Mouse (Mus musculus): ENCODE data around the gene Gpr37l1. TPM values are rescaled to one million over a fixed set of nuclear protein-coding genes. Genes with fewer than 3 reads are reported as not detected.
A peak's percentile ranks its signal among the peaks of the same experiment; 100 is the strongest.

The Gpr37l1 gene
- polyA plus RNA-seq, 1 experiment from 2014 or later, result not detected

DNA sequence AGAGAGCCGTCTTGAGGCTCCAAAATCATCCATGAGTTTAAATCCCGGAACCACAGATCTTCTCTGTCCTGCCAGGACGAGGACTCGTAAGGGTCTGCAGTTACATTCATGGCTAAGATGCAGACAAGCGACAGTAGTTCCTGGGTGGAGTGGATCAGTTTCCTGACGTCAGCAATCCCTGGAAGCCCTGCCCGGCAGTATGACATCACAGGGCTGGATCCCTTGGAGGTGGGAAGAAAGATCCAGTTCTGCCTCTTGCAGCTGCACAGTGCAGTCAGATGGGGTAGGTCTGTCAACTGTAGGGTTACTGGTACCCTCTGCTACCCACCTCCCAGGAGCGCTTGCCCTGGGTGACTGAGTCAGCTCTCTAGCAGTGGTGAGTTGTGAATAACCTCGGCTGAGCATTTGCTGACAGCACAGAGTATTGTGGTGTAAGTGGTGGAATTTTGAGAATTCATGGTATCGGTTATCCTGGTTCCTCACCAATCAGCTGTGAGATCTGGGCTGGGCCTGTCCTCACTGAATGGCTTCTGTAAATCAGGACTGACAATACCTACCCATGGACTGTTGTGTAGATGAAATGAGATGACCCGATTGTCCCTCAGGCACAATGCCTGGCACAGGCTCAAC lies 16.6 kb upstream of the Gpr37l1 start:
- H3K4me2 ChIP-seq (replicated peaks; ENCODE audit: low read depth, low read length), result no peak overlapping the region
- no peaks in the 10 kb centered on the region for H3K27me3 ChIP-seq (ENCODE audit: control insufficient read depth, insufficient read depth, low read length)
- H3K27ac ChIP-seq (ENCODE audit: low read depth, low read length), result no peak overlapping the region
- ATAC-seq (ENCODE audit: low FRiP score, low TSS enrichment), result no peak
- no peaks in the 10 kb centered on the region for H3K36me3 ChIP-seq (ENCODE audit: control insufficient read depth, insufficient read depth, low read length)
- H3K4me1 ChIP-seq (ENCODE audit: control insufficient read depth, insufficient read depth, low read length), result peaks cover 10% of the 10 kb centered on the region; the same call in 1 of the 2 replicates
- no peak overlapping the region for H3K4me3 ChIP-seq (ENCODE audit: low read length)
- H3K9me3 ChIP-seq (ENCODE audit: control insufficient read depth, low read length), result no peaks in the 10 kb centered on the region
- WGBS, result 67% methylated on average over 11 of the region's 11 CpGs
- no peak overlapping the region for H3K9ac ChIP-seq (ENCODE audit: low read depth, low read length)

- Histone ChIP-seq H3K9ac (ENCODE audit: low read depth, low read length) (no peak overlapping the region), H3K27ac (ENCODE audit: low read depth, low read length) (no peak overlapping the region), H3K36me3 (ENCODE audit: control insufficient read depth, insufficient read depth, low read length) (no peaks in the 10 kb centered on the region), H3K4me3 (ENCODE audit: low read length) (no peak overlapping the region), H3K4me2 (replicated peaks; ENCODE audit: low read depth, low read length) (no peak overlapping the region), H3K9me3 (ENCODE audit: control insufficient read depth, low read length) (no peaks in the 10 kb centered on the region), H3K4me1 (ENCODE audit: control insufficient read depth, insufficient read depth, low read length) (peaks cover 10% of the 10 kb centered on the region; the same call in 1 of the 2 replicates), H3K27me3 (ENCODE audit: control insufficient read depth, insufficient read depth, low read length) (no peaks in the 10 kb centered on the region)
- 60% methylated on average over 4 of the region's 4 CpGs for WGBS
- ATAC-seq (ENCODE audit: low FRiP score, low TSS enrichment), result 0 out of 2 replicates have a peak, but pooled peaks have one; percentile 16
Observed at GRCm38 (mm10) chr1:135183448-135183847, 16.0 kb upstream of the Gpr37l1 start.

- 0 out of 2 replicates have a peak, but pooled peaks have one; percentile 57 for ATAC-seq (ENCODE audit: low FRiP score, low TSS enrichment)
- no peak overlapping the region for H3K27ac ChIP-seq (ENCODE audit: low read depth, low read length)
- no peak overlapping the region for H3K4me2 ChIP-seq (replicated peaks; ENCODE audit: low read depth, low read length)
- H3K27me3 ChIP-seq (ENCODE audit: control insufficient read depth, insufficient read depth, low read length), result no peaks in the 10 kb centered on the region
- no peaks in the 10 kb centered on the region for H3K36me3 ChIP-seq (ENCODE audit: control insufficient read depth, insufficient read depth, low read length)
- WGBS, result 64% methylated on average over 3 of the region's 3 CpGs
- H3K4me1 ChIP-seq (ENCODE audit: control insufficient read depth, insufficient read depth, low read length), result peaks cover 10% of the 10 kb centered on the region; the same call in 1 of the 2 replicates
- no peaks in the 10 kb centered on the region for H3K9me3 ChIP-seq (ENCODE audit: control insufficient read depth, low read length)
- no peak overlapping the region for H3K9ac ChIP-seq (ENCODE audit: low read depth, low read length)
- H3K4me3 ChIP-seq (ENCODE audit: low read length), result no peak overlapping the region
Observed at GRCm38 (mm10) chr1:135182975-135183374, 15.5 kb upstream of the Gpr37l1 start.

- ATAC-seq (ENCODE audit: low FRiP score, low TSS enrichment), result no peak
- H3K27me3 ChIP-seq (ENCODE audit: control insufficient read depth, insufficient read depth, low read length), result no peaks in the 10 kb centered on the region
- H3K4me2 ChIP-seq (replicated peaks; ENCODE audit: low read depth, low read length), result no peak overlapping the region
- no peak overlapping the region for H3K9ac ChIP-seq (ENCODE audit: low read depth, low read length)
- no peaks in the 10 kb centered on the region for H3K9me3 ChIP-seq (ENCODE audit: control insufficient read depth, low read length)
- no peaks in the 10 kb centered on the region for H3K36me3 ChIP-seq (ENCODE audit: control insufficient read depth, insufficient read depth, low read length)
- peaks cover 10% of the 10 kb centered on the region; the same call in 1 of the 2 replicates for H3K4me1 ChIP-seq (ENCODE audit: control insufficient read depth, insufficient read depth, low read length)
- no peak overlapping the region for H3K27ac ChIP-seq (ENCODE audit: low read depth, low read length)
- WGBS, result 88% methylated on average over 8 of the region's 8 CpGs
- no peak overlapping the region for H3K4me3 ChIP-seq (ENCODE audit: low read length)
Observed at GRCm38 (mm10) chr1:135181880-135182623, 14.6 kb upstream of the Gpr37l1 start.

DNA sequence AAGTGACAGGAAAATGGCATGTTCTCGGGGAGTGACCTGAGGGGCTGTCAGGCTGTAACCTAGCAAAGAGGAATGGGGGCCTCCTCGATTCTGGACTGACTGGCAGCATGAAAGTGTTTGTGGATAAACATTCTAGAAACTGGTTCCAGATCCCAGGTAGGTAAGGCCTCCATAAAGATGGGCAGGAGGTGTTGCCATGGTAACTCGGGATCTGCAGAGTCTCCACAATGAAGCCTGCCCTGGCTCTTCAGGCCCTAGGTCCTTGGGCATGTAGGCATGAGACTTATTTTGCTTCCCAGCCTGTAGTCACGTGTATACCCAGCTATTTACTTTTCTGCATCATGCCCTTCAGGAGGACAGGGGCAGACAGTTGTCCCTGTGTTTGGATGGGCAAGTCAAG lies 13.8 kb upstream of the Gpr37l1 start:
- no peak overlapping the region for H3K9ac ChIP-seq (ENCODE audit: low read depth, low read length)
- peaks cover 10% of the 10 kb centered on the region; the same call in 1 of the 2 replicates for H3K4me1 ChIP-seq (ENCODE audit: control insufficient read depth, insufficient read depth, low read length)
- H3K27ac ChIP-seq (ENCODE audit: low read depth, low read length), result no peak overlapping the region
- H3K27me3 ChIP-seq (ENCODE audit: control insufficient read depth, insufficient read depth, low read length), result no peaks in the 10 kb centered on the region
- H3K4me2 ChIP-seq (replicated peaks; ENCODE audit: low read depth, low read length), result no peak overlapping the region
- no peaks in the 10 kb centered on the region for H3K9me3 ChIP-seq (ENCODE audit: control insufficient read depth, low read length)
- ATAC-seq (ENCODE audit: low FRiP score, low TSS enrichment), result no peak
- no peak overlapping the region for H3K4me3 ChIP-seq (ENCODE audit: low read length)
- WGBS, result 57% methylated on average over 4 of the region's 4 CpGs
- no peaks in the 10 kb centered on the region for H3K36me3 ChIP-seq (ENCODE audit: control insufficient read depth, insufficient read depth, low read length)

GRCm38 (mm10) chr1:135180830-135181229 lies 13.3 kb upstream of the Gpr37l1 start:
- Histone ChIP-seq H3K4me1 (ENCODE audit: control insufficient read depth, insufficient read depth, low read length) (peaks cover 10% of the 10 kb centered on the region; the same call in 1 of the 2 replicates), H3K4me2 (replicated peaks; ENCODE audit: low read depth, low read length) (no peak overlapping the region), H3K9ac (ENCODE audit: low read depth, low read length) (no peak overlapping the region), H3K9me3 (ENCODE audit: control insufficient read depth, low read length) (no peaks in the 10 kb centered on the region), H3K27ac (ENCODE audit: low read depth, low read length) (no peak overlapping the region), H3K36me3 (ENCODE audit: control insufficient read depth, insufficient read depth, low read length) (no peaks in the 10 kb centered on the region), H3K4me3 (ENCODE audit: low read length) (no peak overlapping the region), H3K27me3 (ENCODE audit: control insufficient read depth, insufficient read depth, low read length) (no peaks in the 10 kb centered on the region)
- no peak for ATAC-seq (ENCODE audit: low FRiP score, low TSS enrichment)
- 62% methylated on average over 10 of the region's 10 CpGs for WGBS

DNA sequence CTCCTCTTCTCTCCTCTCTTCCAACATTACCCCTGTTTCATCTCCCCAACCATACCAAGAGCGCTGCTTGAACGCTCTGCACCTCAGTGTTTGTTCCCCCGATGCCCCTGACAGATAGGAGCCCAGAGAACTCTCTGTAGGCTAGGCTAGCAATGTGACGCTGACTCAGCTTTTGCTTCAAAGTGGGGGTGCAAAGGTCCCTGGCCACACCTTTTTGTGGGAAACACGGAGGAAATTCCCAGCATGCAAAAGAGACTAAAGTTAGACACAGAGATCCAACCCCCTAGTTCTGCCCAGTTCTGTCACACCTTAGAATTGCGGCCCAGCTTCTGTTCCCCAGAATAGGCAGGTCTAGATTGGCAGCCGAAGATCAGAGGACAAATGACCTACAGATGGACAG lies 11.4 kb upstream of the Gpr37l1 start:
- Histone ChIP-seq H3K4me3 (ENCODE audit: low read length) (no peak overlapping the region), H3K4me2 (replicated peaks; ENCODE audit: low read depth, low read length) (no peak overlapping the region), H3K9me3 (ENCODE audit: control insufficient read depth, low read length) (no peaks in the 10 kb centered on the region), H3K27ac (ENCODE audit: low read depth, low read length) (no peak overlapping the region), H3K9ac (ENCODE audit: low read depth, low read length) (no peak overlapping the region), H3K27me3 (ENCODE audit: control insufficient read depth, insufficient read depth, low read length) (no peaks in the 10 kb centered on the region), H3K4me1 (ENCODE audit: control insufficient read depth, insufficient read depth, low read length) (peaks cover 7% of the 10 kb centered on the region; the same call in 1 of the 2 replicates), H3K36me3 (ENCODE audit: control insufficient read depth, insufficient read depth, low read length) (no peaks in the 10 kb centered on the region)
- ATAC-seq (ENCODE audit: low FRiP score, low TSS enrichment), result no peak
- WGBS, result 82% methylated on average over 7 of the region's 7 CpGs

DNA sequence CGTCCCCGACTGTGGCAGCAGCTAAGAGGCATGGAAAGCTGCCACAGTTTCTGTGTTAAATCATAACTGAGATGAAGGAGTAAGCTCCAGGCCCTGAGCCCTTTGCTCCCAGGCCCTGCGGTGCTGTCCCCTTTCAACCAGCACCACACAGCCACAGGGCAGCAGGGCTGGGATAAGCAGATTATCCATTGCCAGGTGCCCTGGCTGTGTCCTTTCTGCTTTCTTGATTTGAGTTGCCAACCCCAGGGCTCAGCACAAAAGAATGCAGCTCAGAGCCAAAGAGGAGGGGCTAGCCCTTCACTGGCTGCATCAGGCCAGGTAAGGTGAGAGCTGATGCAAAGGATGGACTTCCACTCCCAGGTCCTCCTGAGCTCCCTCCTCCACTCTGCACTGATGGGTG lies 10.2 kb upstream of the Gpr37l1 start:
- WGBS, result 91% methylated on average over 3 of the region's 3 CpGs
- ATAC-seq (ENCODE audit: low FRiP score, low TSS enrichment), result no peak
- H3K27ac ChIP-seq (ENCODE audit: low read depth, low read length), result no peak overlapping the region
- H3K27me3 ChIP-seq (ENCODE audit: control insufficient read depth, insufficient read depth, low read length), result no peaks in the 10 kb centered on the region
- H3K9ac ChIP-seq (ENCODE audit: low read depth, low read length), result no peak overlapping the region
- no peaks in the 10 kb centered on the region for H3K36me3 ChIP-seq (ENCODE audit: control insufficient read depth, insufficient read depth, low read length)
- no peaks in the 10 kb centered on the region for H3K9me3 ChIP-seq (ENCODE audit: control insufficient read depth, low read length)
- no peak overlapping the region for H3K4me3 ChIP-seq (ENCODE audit: low read length)
- H3K4me1 ChIP-seq (ENCODE audit: control insufficient read depth, insufficient read depth, low read length), result 0 out of 2 replicates have a peak, but pooled peaks cover 2% of the 10 kb centered on the region
- H3K4me2 ChIP-seq (replicated peaks; ENCODE audit: low read depth, low read length), result no peak overlapping the region

DNA sequence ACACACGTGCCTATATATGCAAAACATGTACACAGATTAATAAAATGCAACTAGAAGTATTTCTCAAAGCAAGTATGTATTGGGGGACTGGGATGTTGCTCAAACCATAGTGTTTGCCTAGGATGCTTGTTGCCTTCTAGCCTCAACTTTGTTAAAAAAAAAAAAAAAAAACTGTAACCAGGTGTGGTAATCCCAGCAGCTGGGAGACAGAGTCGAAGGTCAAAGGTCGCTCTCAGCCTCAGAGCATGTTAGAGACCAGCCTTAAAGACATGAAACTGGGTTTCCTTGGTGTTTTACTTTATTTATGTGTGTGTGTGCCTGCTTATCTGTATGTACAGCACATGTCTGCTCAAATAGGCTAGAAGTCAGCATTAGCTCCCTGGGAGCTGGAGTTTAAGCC lies 7.7 kb upstream of the Gpr37l1 start:
- ATAC-seq (ENCODE audit: low FRiP score, low TSS enrichment), result no peak
- 75% methylated on average over 3 of the region's 3 CpGs for WGBS

More for the DNA sequence above, 7.7 kb upstream of the Gpr37l1 start:
- no peak overlapping the region for H3K4me2 ChIP-seq (replicated peaks; ENCODE audit: low read depth, low read length)
- no peak overlapping the region for H3K27ac ChIP-seq (ENCODE audit: low read depth, low read length)
- H3K27me3 ChIP-seq (ENCODE audit: control insufficient read depth, insufficient read depth, low read length), result no peaks in the 10 kb centered on the region
- H3K9me3 ChIP-seq (ENCODE audit: control insufficient read depth, low read length), result no peaks in the 10 kb centered on the region
- no peaks in the 10 kb centered on the region for H3K36me3 ChIP-seq (ENCODE audit: control insufficient read depth, insufficient read depth, low read length)
- no peak overlapping the region for H3K4me3 ChIP-seq (ENCODE audit: low read length)
- H3K9ac ChIP-seq (ENCODE audit: low read depth, low read length), result no peak overlapping the region
- no peaks in the 10 kb centered on the region for H3K4me1 ChIP-seq (ENCODE audit: control insufficient read depth, insufficient read depth, low read length)

Measured in kidney, embryonic 14.5 days (tissue).